Comparison of ENCODE assay signal across 50 mouse cellular contexts in the genomic region with DNA sequence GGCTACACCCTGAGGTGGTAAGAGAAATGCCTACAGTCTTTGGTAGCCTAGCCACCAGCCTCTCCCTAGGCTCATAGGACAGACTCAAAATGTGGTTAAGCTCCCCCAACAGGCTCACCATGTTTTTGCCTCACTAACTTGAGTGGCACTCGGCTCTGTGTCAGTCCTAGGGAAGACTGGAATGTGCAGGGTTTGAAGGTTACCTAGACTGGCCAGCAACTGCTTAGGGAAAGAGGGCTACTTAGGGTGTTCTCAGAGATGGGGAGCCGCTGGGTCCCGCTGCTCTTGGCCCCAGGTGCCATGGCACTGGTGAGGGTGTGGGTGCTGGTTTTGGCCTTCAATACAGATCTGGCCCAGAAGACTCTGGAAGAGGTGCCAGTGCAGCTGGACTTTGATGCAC. TPM values are rescaled to one million over a fixed set of nuclear protein-coding genes. Genes with fewer than 3 reads are reported as not detected.
"Had no signal": no experiment of that assay in that cellular context is flagged by ENCODE, and none has a peak within 500 bp of the region (broad histone marks: within the 10 kb centered on the region; RNA-seq: fewer than 3 reads in every experiment).

A gene (plus strand): TSS at position 301 of the 400 bp plus-strand sequence.

- DNase-seq: heart, postnatal 10 days; heart, postnatal 14 days; heart, postnatal 36 days; heart, postnatal 4 days; kidney, adult 11 months; kidney, adult 18-20 months; kidney, adult 2 months; kidney, adult 8-10 months; kidney, adult 9 months; kidney, postnatal 10 days; kidney, postnatal 14 days; kidney, postnatal 25 days; kidney, postnatal 36 days; kidney, postnatal 4 days; layer of hippocampus, adult 9-11 months; layer of hippocampus, postnatal 36 days had no signal

- H3K27me3 ChIP-seq: hindbrain, embryonic 12.5 days; hindbrain, embryonic 13.5 days; hindbrain, embryonic 15.5 days; intestine, embryonic 15.5 days; kidney, embryonic 15.5 days had no signal

- H3K36me3 ChIP-seq: heart, embryonic 10.5 days; heart, embryonic 12.5 days; heart, embryonic 13.5 days; heart, embryonic 15.5 days; hindbrain, embryonic 10.5 days; hindbrain, embryonic 12.5 days; hindbrain, embryonic 13.5 days; hindbrain, embryonic 15.5 days; intestine, embryonic 15.5 days; kidney, embryonic 15.5 days had no signal

- H3K27ac ChIP-seq: heart, embryonic 10.5 days; heart, embryonic 13.5 days; heart, embryonic 15.5 days; hindbrain, embryonic 10.5 days; hindbrain, embryonic 12.5 days; hindbrain, embryonic 13.5 days; hindbrain, embryonic 14.5 days; hindbrain, embryonic 15.5 days; hindbrain, postnatal 0 days; intestine, embryonic 15.5 days; kidney, embryonic 15.5 days; kidney, postnatal 0 days; layer of hippocampus, adult 2 months had no signal

- H3K4me1 ChIP-seq: heart, embryonic 12.5 days; heart, embryonic 13.5 days; heart, embryonic 15.5 days; hindbrain, embryonic 13.5 days; hindbrain, embryonic 15.5 days; intestine, embryonic 15.5 days; kidney, embryonic 15.5 days had no signal

- H3K4me3 ChIP-seq: heart, embryonic 10.5 days; heart, embryonic 12.5 days; heart, embryonic 13.5 days; heart, embryonic 15.5 days; hindbrain, embryonic 10.5 days; hindbrain, embryonic 12.5 days; hindbrain, embryonic 13.5 days; hindbrain, embryonic 15.5 days; intestine, embryonic 15.5 days; kidney, embryonic 15.5 days; layer of hippocampus, adult 2 months had no signal

RNA-seq across cellular contexts. Expression of the gene that starts here (rescaled TPM):
- total RNA-seq: heart, postnatal 10 days; heart, postnatal 14 days; heart, postnatal 25 days; heart, postnatal 36 days; heart, postnatal 4 days; hematopoietic stem cell, adult 5-6 weeks; hindbrain, postnatal 0 days; layer of hippocampus, adult 18-20 months; layer of hippocampus, adult 2 months; layer of hippocampus, adult 8-10 months; layer of hippocampus, postnatal 10 days; layer of hippocampus, postnatal 14 days; layer of hippocampus, postnatal 25 days; layer of hippocampus, postnatal 36 days; left cerebral cortex, adult 18-20 months had no signal
- polyA plus RNA-seq: heart, embryonic 10.5 days; heart, embryonic 11.5 days; heart, embryonic 12.5 days; heart, embryonic 13.5 days; heart, embryonic 14.5 days; heart, embryonic 15.5 days; heart, postnatal 0 days; hindbrain, embryonic 10.5 days; hindbrain, embryonic 11.5 days; hindbrain, embryonic 12.5 days; hindbrain, embryonic 13.5 days; hindbrain, embryonic 14.5 days; hindbrain, embryonic 15.5 days; hindbrain, embryonic 16.5 days; hindbrain, postnatal 0 days; inflammation-experienced regulatory T-cells, adult 6 months; intestine, embryonic 14.5 days; intestine, embryonic 15.5 days; intestine, embryonic 16.5 days; intestine, postnatal 0 days; kidney, adult 2 months; kidney, embryonic 14.5 days; kidney, embryonic 15.5 days; kidney, embryonic 16.5 days; kidney, postnatal 0 days; large intestine, adult 2 months had no signal
